Mouse (Mus musculus): Measurements from ENCODE around the gene Tyrp1. TPM values are rescaled to one million over a fixed set of nuclear protein-coding genes. Genes with fewer than 3 reads are reported as not detected.
A peak's percentile ranks its signal among the peaks of the same experiment; 100 is the strongest.

Gene Tyrp1
- total RNA-seq (2021): under 1 TPM; 0.43 to 0.52 TPM

DNA sequence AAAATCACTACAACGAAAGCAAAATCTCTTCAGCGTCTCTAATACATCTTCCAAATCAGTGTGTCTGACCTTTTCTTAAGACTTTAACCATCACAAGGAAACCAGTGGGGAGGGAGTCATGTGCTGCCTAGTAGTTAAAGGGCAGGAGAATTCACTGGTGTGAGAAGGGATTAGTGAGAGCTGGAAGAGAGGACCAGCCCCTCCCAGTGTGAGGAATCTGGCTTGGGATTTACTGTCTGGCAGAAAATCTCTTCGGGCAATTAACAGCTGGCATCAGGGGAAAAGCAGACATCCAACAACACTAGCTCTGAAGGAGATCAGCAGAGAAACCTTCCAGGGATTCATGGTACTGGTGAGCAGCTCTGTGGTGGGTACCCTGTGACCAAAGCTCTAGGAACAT is at the start of gene Tyrp1:
Gene Tyrp1, plus strand, starts transcription at position 74 of the 400 bp plus-strand sequence.
- DNase-seq: no peak

- DNase-seq: no peak
Measured at GRCm38 (mm10) chr4:80788339-80788738, 45.6 kb upstream of the Tyrp1 start.

GRCm38 (mm10) chr4:80819511-80819910 is 14.4 kb upstream of the Tyrp1 start:
- no peak for DNase-seq

GRCm38 (mm10) chr4:80821945-80822344 is 12.0 kb upstream of the Tyrp1 start:
- no peak for DNase-seq

DNA sequence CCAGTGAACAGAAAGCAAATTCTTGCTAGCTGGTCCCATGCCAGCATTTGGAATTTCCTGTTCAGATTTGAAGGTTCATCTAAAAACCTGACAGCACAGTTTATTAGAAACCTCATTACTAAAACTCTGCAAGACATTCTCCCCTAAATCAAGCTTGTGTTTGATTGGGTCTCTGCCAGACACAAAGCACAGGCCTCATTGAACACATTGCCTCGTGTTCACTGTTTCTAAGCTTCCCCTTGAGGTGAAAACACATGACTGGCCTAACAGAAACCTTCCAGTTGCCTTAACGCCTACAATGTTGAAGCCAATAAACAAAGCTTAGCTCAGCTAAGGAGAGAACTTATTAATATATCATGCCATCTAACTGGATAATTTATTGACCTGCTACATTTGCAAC is 5.7 kb upstream of the Tyrp1 start:
- DNase-seq: no peak

- no peak for DNase-seq
Measured at GRCm38 (mm10) chr4:80839317-80839716, 5.4 kb downstream of the Tyrp1 start.

GRCm38 (mm10) chr4:80841980-80842379 is 8.1 kb downstream of the Tyrp1 start:
- no peak for DNase-seq

- no peak for DNase-seq
Measured at GRCm38 (mm10) chr4:80843752-80844151, 9.8 kb downstream of the Tyrp1 start.

GRCm38 (mm10) chr4:80846052-80846451 is 12.1 kb downstream of the Tyrp1 start:
- DNase-seq: no peak

- no peak for DNase-seq
Measured at GRCm38 (mm10) chr4:80852590-80853425, 18.9 kb downstream of the Tyrp1 start.

DNA sequence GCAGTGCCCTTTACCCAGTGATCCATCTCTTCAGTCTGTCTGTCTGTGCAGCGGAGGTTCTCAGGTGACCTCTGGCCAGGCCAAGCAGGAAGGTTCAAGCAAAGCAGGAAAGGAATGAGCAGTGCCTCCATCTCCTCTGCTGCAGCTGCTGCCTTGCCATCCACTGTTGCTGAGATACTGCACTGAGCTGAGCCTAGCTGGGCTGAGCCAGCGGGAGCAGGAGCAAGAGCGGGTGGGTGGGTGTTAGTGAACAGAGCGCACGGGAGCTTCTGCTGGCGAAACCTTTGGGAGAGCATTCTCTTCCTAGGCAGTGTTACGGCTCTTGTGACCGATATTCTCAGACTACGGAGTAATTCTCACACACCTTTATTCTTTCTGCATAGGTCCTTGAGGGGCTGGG is 21.6 kb downstream of the Tyrp1 start:
- DNase-seq: no peak

DNA sequence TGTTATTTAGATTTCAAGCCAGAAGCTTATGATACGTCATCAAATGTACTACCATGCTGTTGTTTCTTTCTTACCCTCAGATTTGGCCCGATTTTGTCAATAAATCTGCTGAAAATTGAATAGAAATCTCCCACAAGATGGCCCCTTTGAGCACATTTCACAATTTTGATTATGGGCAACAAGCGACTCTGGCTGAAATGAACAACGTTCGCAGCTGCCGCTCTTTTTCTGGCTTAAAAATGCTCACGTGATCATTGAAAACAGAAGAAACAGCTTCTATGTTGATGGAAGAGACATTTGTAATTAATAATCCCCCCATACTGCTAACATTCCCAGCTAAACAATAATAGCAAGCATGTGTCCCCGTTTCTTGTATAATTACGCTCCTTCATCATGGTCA is 29.0 kb downstream of the Tyrp1 start:
- DNase-seq: no peak

GRCm38 (mm10) chr4:80863906-80864305 is 30.0 kb downstream of the Tyrp1 start:
- DNase-seq: no peak

DNA sequence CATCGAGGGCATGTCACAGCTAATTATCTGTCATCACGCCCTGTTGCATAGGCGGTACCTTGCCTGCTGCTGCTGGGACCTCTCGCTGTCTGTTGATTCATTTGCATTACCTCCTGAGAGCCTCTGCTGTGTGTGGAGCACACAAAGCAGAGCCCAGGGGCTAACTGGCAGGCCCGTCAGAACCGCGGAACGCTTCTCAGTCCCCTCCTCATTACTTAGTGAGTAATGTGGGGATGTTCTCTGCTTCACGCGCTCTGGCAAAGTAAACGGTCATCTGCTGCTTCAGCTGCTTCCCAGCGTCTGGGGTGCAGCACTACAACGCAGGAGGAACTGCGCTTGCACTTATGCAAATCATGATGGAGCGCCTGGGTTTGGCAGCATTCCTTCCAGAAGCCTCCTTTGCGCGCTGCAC is 30.6 kb downstream of the Tyrp1 start:
- peak; percentile 11 for DNase-seq

- peak; percentile 17 for DNase-seq
Measured at GRCm38 (mm10) chr4:80866065-80866464, 32.1 kb downstream of the Tyrp1 start.

GRCm38 (mm10) chr4:80869598-80869997 is 35.7 kb downstream of the Tyrp1 start:
- DNase-seq: no peak

DNA sequence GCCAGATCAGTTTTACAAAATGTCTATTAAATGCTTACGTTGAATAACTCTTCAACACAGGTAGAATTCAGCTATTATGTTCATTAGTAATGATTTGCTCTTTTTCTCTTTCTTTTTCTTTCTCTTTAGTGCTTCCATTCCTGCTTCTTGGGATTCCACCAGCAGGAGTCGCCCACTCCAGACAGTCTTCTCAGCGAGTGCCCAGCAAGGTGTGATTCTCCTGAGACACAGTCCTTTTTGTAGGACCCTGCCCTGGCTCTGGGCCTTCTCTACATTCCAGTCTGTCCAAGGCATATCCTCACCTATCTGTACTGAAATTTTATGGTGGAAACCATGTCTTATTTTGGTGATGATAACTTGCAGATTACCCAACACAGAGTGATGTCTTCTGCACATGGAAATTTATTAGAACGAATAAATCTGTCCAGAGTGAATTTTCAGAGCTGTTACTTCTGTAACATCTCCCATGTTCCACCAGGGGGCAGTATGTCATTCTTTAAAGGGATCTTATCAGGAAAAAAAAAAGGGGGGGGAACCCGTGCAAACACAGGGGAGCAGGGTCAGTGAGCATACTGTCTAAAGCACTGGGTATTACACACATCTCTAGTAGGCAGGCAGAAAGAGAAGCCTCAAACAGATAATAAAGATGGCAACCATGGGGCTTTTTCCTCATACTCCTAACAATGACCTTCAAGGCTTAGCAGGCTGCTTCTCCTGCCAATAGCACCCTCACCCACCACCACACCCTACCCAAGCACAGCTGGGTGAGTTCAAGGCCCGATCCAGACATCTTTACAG is 39.1 kb downstream of the Tyrp1 start:
- DNase-seq: peak; percentile 5

GRCm38 (mm10) chr4:80874121-80874859 is 40.4 kb downstream of the Tyrp1 start:
- DNase-seq: no peak

DNA sequence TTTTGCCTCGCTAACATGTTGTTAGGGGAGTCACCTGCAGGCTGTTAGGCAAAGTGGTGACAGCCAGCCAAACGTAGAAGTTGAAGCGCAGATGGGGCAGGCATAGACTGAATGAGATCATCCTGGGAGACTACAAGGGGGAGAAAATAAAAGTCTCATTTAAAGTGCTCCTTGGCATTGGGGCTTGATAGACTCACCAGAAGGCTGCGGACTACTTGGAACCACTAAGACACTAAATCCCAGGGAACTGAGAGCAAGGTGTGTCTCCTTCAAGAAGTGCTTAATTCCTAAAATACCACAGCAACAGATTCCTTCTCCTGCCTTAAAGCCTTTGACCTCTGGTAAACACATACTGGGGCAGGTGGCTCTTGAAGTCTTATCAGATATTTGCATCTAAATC is 41.1 kb downstream of the Tyrp1 start:
- no peak for DNase-seq

GRCm38 (mm10) chr4:80881996-80882599 is 48.2 kb downstream of the Tyrp1 start:
- DNase-seq: no peak

DNA sequence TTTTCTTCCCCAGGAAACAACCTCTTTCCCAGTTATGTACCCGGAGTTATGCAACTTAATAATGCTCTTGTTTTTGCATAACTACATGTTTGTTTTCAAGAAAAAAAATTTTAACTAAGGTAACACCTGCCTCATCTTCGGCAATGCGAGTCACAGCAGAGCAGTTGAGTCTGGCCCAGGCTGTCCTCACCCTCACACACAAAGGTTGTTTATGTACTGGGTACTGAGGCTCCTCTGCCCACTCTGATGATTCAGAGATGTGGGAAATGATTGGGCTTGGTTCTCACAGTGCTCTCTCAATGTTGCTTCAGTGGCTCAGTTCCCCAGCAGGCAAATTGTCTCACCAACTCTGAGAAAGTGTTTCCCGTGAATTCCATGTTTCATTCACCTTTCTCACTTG is 52.7 kb downstream of the Tyrp1 start:
- DNase-seq: no peak

DNA sequence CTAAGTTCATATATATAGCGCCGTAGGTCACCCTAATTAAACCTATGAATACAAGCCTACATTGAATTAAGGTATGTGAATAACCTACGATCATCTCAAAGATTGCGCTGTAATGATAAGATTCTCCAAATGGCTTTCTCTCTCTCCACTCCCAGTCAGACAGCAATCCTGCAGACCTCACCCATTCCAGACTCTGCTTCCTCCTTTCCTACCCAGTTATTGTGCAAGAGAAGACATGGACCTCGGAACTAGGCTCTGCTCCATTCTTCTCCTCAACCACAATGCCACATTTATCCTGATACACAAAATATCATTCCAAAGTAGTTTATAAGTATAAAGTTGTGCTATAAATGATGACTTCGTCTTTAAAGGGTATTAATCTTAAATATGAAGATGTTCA is 57.1 kb downstream of the Tyrp1 start:
- no peak for DNase-seq
